Mouse (Mus musculus) CH12.LX (cell line): ENCODE data around the gene Otud7a. TPM values are rescaled to one million over a fixed set of nuclear protein-coding genes. Genes with fewer than 3 reads are reported as not detected.

Experiments used
- DNase-seq: peaks from one replicate; pipeline ENCODE4 v3.0.0-alpha.2; 2013; ENCODE audit errors: extremely low read depth
- H3K27ac ChIP-seq: 2 replicates; pipeline ENCODE4 v1.5.1; 2012; ENCODE audit warnings: low read depth, mild to moderate bottlenecking, control low read depth, moderate library complexity; ENCODE audit not compliant: insufficient read depth
- H3K27me3 ChIP-seq: replicated peaks from 2 replicates; pipeline ENCODE3; 2012; ENCODE audit warnings: inconsistent platforms
- H3K36me3 ChIP-seq, 2 experiments: replicated peaks in 1 of 2; 2 replicates each; pipeline versions ENCODE3 to v1.6.1; 2012; ENCODE audit warnings: inconsistent platforms in 1 of 2, low read length in 1 of 2, mild to moderate bottlenecking in 1 of 2, mixed read lengths in 1 of 2, moderate library complexity in 1 of 2; ENCODE audit not compliant: control insufficient read depth in 1 of 2, insufficient read depth in 1 of 2
- H3K4me1 ChIP-seq, 2 experiments: 2 replicates each; pipeline ENCODE4 v1.6.1; 2012; ENCODE audit warnings: inconsistent platforms in 1 of 2, moderate library complexity in 1 of 2; ENCODE audit not compliant: insufficient read depth in 2 of 2, control insufficient read depth in 1 of 2
- H3K4me2 ChIP-seq: 2 replicates; pipeline ENCODE4 v1.6.1; 2012; ENCODE audit warnings: low read depth, mild to moderate bottlenecking, control low read depth; ENCODE audit not compliant: poor library complexity, insufficient read depth, severe bottlenecking
- H3K4me3 ChIP-seq, 3 experiments: fragments of 150-350 bp in 1 of 3; sonication (generic) in 1 of 3; replicated peaks in 1 of 3; 2 replicates each; pipeline versions ENCODE3 to v1.5.1; 2011 to 2012; ENCODE audit warnings: low read depth in 2 of 3, low read length in 2 of 3, mild to moderate bottlenecking in 2 of 3, moderate library complexity in 2 of 3, control low read depth in 1 of 3, improper control_type of control experiment in 1 of 3, inconsistent platforms in 1 of 3, mixed read lengths in 1 of 3; ENCODE audit not compliant: poor library complexity in 1 of 3
- H3K79me2 ChIP-seq: replicated peaks from 2 replicates; pipeline ENCODE4 v1.6.1; 2012; ENCODE audit warnings: mild to moderate bottlenecking, moderate library complexity; ENCODE audit not compliant: control insufficient read depth, poor library complexity, insufficient read depth, severe bottlenecking; ENCODE audit errors: extremely low read depth
- H3K9ac ChIP-seq: 2 replicates; pipeline ENCODE4 v1.6.1; 2012; ENCODE audit warnings: low read depth, mild to moderate bottlenecking, control low read depth, moderate library complexity; ENCODE audit not compliant: insufficient read depth
- H3K9me3 ChIP-seq: replicated peaks from 2 replicates; pipeline ENCODE3; 2012; ENCODE audit warnings: low read length, inconsistent platforms, mixed read lengths
- NRF1 ChIP-seq: IDR thresholded peaks from 2 replicates; pipeline ENCODE4 v1.6.1; 2014; ENCODE audit warnings: low read depth, mild to moderate bottlenecking, inconsistent platforms, low read length, improper control_type of control experiment, moderate library complexity
- PAX5 ChIP-seq: IDR thresholded peaks from 2 replicates; pipeline ENCODE4 v1.6.1; 2012; ENCODE audit warnings: low read length, inconsistent platforms, mixed read lengths
- dilution Hi-C: fragments of 300-500 bp; cut with MboI; formaldehyde crosslinking; loops from 2 replicates; pipeline ENCODE4 v1.14.3; 2020; ENCODE audit warnings: low sequenced_read_pairs; ENCODE audit not compliant: extremely low pct_unique_long_range_greater_than_20kb, extremely low pct_ligation_motif_present
- in situ Hi-C: fragments of 300-500 bp; cut with MboI; formaldehyde crosslinking; loops from 3 replicates; pipeline ENCODE4 v1.14.3; 2019; ENCODE audit warnings: low sequenced_read_pairs, low pct_ligation_motif_present, low pct_unique_long_range_greater_than_20kb, mixed read lengths
- polyA plus RNA-seq: library from polyadenylated mRNA; unstranded; fragments of >175 nt; gene quantifications from 2 replicates; pipeline ENCODE4 v1.2.1, GENCODE M21; 2012; ENCODE audit warnings: low read depth; ENCODE audit not compliant: insufficient read length
- total RNA-seq, 2 experiments: library from RNA; depleted of rRNA; stranded (reverse); fragments of 300-350 nt in 1 of 2; fragments of >200 nt in 1 of 2; gene quantifications; 2 replicates each; pipeline ENCODE4 v1.2.3; 2012 to 2014

Gene Otud7a
- total and polyA plus RNA-seq, 3 experiments: not detected

GRCm38 (mm10) chr7:63802751-63803150 lies 358.2 kb downstream of the Otud7a start:
- no peaks in the 10 kb centered on the region for H3K79me2 ChIP-seq
- H3K27ac ChIP-seq: no peak overlapping the region
- H3K9me3 ChIP-seq: no peaks in the 10 kb centered on the region
- no peak overlapping the region for H3K4me2 ChIP-seq
- no peak overlapping the region for H3K9ac ChIP-seq
- no peaks in the 10 kb centered on the region for H3K27me3 ChIP-seq
- H3K4me1 ChIP-seq: 0 out of 4 replicates have a peak, but pooled peaks cover 0 to 4% of the 10 kb centered on the region in 2 experiments
- TF ChIP-seq NRF1 (peak; percentile 47), PAX5 (no peak)
- no peak overlapping the region for H3K4me3 ChIP-seq
- no peaks in the 10 kb centered on the region for H3K36me3 ChIP-seq
- in situ Hi-C loops (no loop called here), dilution Hi-C loops (no loop called here)
- no peak for DNase-seq

Other genes starting within 250 kb of the Otud7a start
- not detected in 2 replicates for gene Chrna7, start 232.2 kb upstream of the Otud7a start, total RNA-seq (2012; rRNA removed)
- not detected in 2 replicates for gene Chrna7, start 232.2 kb upstream of the Otud7a start, total RNA-seq (2014; rRNA removed)
- gene Chrna7, start 232.2 kb upstream of the Otud7a start, polyA plus RNA-seq: not detected in 2 replicates